Mouse (Mus musculus): ENCODE results near the gene Wdr76. TPM values are rescaled to one million over a fixed set of nuclear protein-coding genes. Genes with fewer than 3 reads are reported as not detected.

Gene Wdr76
- polyA plus RNA-seq, 1 experiment from 2014 or later: 8.0 TPM

- H3K4me1 ChIP-seq: peaks cover 13% of the 10 kb centered on the region
- H3K36me3 ChIP-seq: no peaks in the 10 kb centered on the region
- no peaks in the 10 kb centered on the region for H3K9me3 ChIP-seq
- no peak overlapping the region for H3K4me3 ChIP-seq
- H3K9ac ChIP-seq: no peak overlapping the region
- 64% methylated on average over 13 of the region's 13 CpGs for WGBS
- 0 out of 2 replicates have a peak, but pooled peaks cover 3% of the 10 kb centered on the region for H3K27me3 ChIP-seq
- H3K27ac ChIP-seq: no peak overlapping the region
- ATAC-seq (ENCODE audit: insufficient number of reproducible peaks, insufficient read depth, low FRiP score, low TSS enrichment): no peak
- H3K4me2 ChIP-seq (replicated peaks): no peak overlapping the region
Measured at GRCm38 (mm10) chr2:121583468-121584116, 77.1 kb downstream of the Wdr76 start.

GRCm38 (mm10) chr2:121584705-121585104 is 78.2 kb downstream of the Wdr76 start:
- no peak for ATAC-seq (ENCODE audit: insufficient number of reproducible peaks, insufficient read depth, low FRiP score, low TSS enrichment)
- Histone ChIP-seq H3K4me3 (no peak overlapping the region), H3K9me3 (no peaks in the 10 kb centered on the region), H3K9ac (no peak overlapping the region), H3K27me3 (0 out of 2 replicates have a peak, but pooled peaks cover 3% of the 10 kb centered on the region), H3K4me1 (peaks cover 16% of the 10 kb centered on the region), H3K4me2 (replicated peaks) (no peak overlapping the region), H3K36me3 (no peaks in the 10 kb centered on the region), H3K27ac (no peak overlapping the region)
- WGBS: 59% methylated on average over 5 of the region's 5 CpGs

- 0 out of 2 replicates have a peak overlapping the region, but pooled peaks have one; percentile 3 for H3K9ac ChIP-seq
- peak overlapping the region; percentile 69 for H3K27ac ChIP-seq
- peak overlapping the region; percentile 25 for H3K4me2 ChIP-seq (replicated peaks)
- no peaks in the 10 kb centered on the region for H3K36me3 ChIP-seq
- 24% methylated on average over 12 of the region's 12 CpGs for WGBS
- ATAC-seq (ENCODE audit: insufficient number of reproducible peaks, insufficient read depth, low FRiP score, low TSS enrichment): peak; percentile 61; the same call in 1 of the 2 replicates
- H3K4me1 ChIP-seq: peaks cover 16% of the 10 kb centered on the region
- 0 out of 2 replicates have a peak, but pooled peaks cover 3% of the 10 kb centered on the region for H3K27me3 ChIP-seq
- no peak overlapping the region for H3K4me3 ChIP-seq
- no peaks in the 10 kb centered on the region for H3K9me3 ChIP-seq
Measured at GRCm38 (mm10) chr2:121587523-121588308, 81.2 kb downstream of the Wdr76 start.

- peak overlapping the region; percentile 69 for H3K27ac ChIP-seq
- WGBS: 27% methylated on average over 4 of the region's 4 CpGs
- H3K9me3 ChIP-seq: no peaks in the 10 kb centered on the region
- ATAC-seq (ENCODE audit: insufficient number of reproducible peaks, insufficient read depth, low FRiP score, low TSS enrichment): peak; percentile 61; the same call in 1 of the 2 replicates
- 0 out of 2 replicates have a peak, but pooled peaks cover 3% of the 10 kb centered on the region for H3K27me3 ChIP-seq
- no peak overlapping the region for H3K9ac ChIP-seq
- H3K4me1 ChIP-seq: peaks cover 16% of the 10 kb centered on the region
- no peak overlapping the region for H3K4me3 ChIP-seq
- H3K36me3 ChIP-seq: no peaks in the 10 kb centered on the region
- H3K4me2 ChIP-seq (replicated peaks): peak overlapping the region; percentile 25
Measured at GRCm38 (mm10) chr2:121588309-121588694, 81.8 kb downstream of the Wdr76 start.

GRCm38 (mm10) chr2:121594131-121594530 is 87.6 kb downstream of the Wdr76 start:
- WGBS: 38% methylated on average over 3 of the region's 3 CpGs
- H3K4me1 ChIP-seq: peaks cover 20% of the 10 kb centered on the region; the same call in 1 of the 2 replicates
- H3K36me3 ChIP-seq: no peaks in the 10 kb centered on the region
- H3K27me3 ChIP-seq: no peaks in the 10 kb centered on the region
- H3K4me3 ChIP-seq: no peak overlapping the region
- H3K9me3 ChIP-seq: no peaks in the 10 kb centered on the region
- H3K27ac ChIP-seq: no peak overlapping the region
- no peak overlapping the region for H3K9ac ChIP-seq
- H3K4me2 ChIP-seq (replicated peaks): no peak overlapping the region
- ATAC-seq (ENCODE audit: insufficient number of reproducible peaks, insufficient read depth, low FRiP score, low TSS enrichment): no peak

Other genes starting within 250 kb of the Wdr76 start
- gene Trp53bp1, start 235.3 kb upstream of the Wdr76 start, polyA plus RNA-seq (2016; fragmentation: Nextera tagmentation; extraction: Ambion mirVana): 125 and 128 TPM in 2 replicates
- 3.9 and 4.4 TPM in 2 replicates for gene Map1a, start 217.1 kb upstream of the Wdr76 start, polyA plus RNA-seq (2016; fragmentation: Nextera tagmentation; extraction: Ambion mirVana)
- 13.4 and 13.9 TPM in 2 replicates for gene Ppip5k1, start 151.3 kb upstream of the Wdr76 start, polyA plus RNA-seq (2016; fragmentation: Nextera tagmentation; extraction: Ambion mirVana)
- 10.2 and 13.0 TPM in 2 replicates for gene Ckmt1, start 149.0 kb upstream of the Wdr76 start, polyA plus RNA-seq (2016; fragmentation: Nextera tagmentation; extraction: Ambion mirVana)
- gene Strc, start 119.6 kb upstream of the Wdr76 start, polyA plus RNA-seq (2016; fragmentation: Nextera tagmentation; extraction: Ambion mirVana): 0.03 TPM in 1 of 2 replicates, not detected in the other
- gene Pdia3, start 92.9 kb upstream of the Wdr76 start, polyA plus RNA-seq (2016; fragmentation: Nextera tagmentation; extraction: Ambion mirVana): 634 and 678 TPM in 2 replicates
- gene Catsper2, start 92.9 kb upstream of the Wdr76 start, polyA plus RNA-seq (2016; fragmentation: Nextera tagmentation; extraction: Ambion mirVana): 2.1 and 4.2 TPM in 2 replicates
- gene Ell3, start 62.4 kb upstream of the Wdr76 start, polyA plus RNA-seq (2016; fragmentation: Nextera tagmentation; extraction: Ambion mirVana): 12.4 and 15.6 TPM in 2 replicates
- 495 and 504 TPM in 2 replicates for gene Serf2, start 57.5 kb upstream of the Wdr76 start, polyA plus RNA-seq (2016; fragmentation: Nextera tagmentation; extraction: Ambion mirVana)
- 128 and 143 TPM in 2 replicates for gene Hypk, start 53.4 kb upstream of the Wdr76 start, polyA plus RNA-seq (2016; fragmentation: Nextera tagmentation; extraction: Ambion mirVana)
- not detected in 2 replicates for gene Serinc4, start 49.9 kb upstream of the Wdr76 start, polyA plus RNA-seq (2016; fragmentation: Nextera tagmentation; extraction: Ambion mirVana)
- gene Mfap1b, start 32.7 kb upstream of the Wdr76 start, polyA plus RNA-seq (2016; fragmentation: Nextera tagmentation; extraction: Ambion mirVana): 62.6 and 64.2 TPM in 2 replicates
- 32.5 and 33.0 TPM in 2 replicates for gene Mfap1a, start 58 bp upstream of the Wdr76 start, polyA plus RNA-seq (2016; fragmentation: Nextera tagmentation; extraction: Ambion mirVana)

Data from embryonic facial prominence, embryonic 12.5 days (tissue).